Mouse (Mus musculus): ENCODE data around the gene Gm17660. TPM values are rescaled to one million over a fixed set of nuclear protein-coding genes. Genes with fewer than 3 reads are reported as not detected.
"Not testable (repeated sequence)": the region's sequence is repeated elsewhere in the genome, so short reads cannot be mapped to it uniquely, and the experiment has no call there.

The Gm17660 gene
- total and polyA plus RNA-seq, 2 experiments from 2014 or later = 1.1 TPM; not detected in 1

DNA sequence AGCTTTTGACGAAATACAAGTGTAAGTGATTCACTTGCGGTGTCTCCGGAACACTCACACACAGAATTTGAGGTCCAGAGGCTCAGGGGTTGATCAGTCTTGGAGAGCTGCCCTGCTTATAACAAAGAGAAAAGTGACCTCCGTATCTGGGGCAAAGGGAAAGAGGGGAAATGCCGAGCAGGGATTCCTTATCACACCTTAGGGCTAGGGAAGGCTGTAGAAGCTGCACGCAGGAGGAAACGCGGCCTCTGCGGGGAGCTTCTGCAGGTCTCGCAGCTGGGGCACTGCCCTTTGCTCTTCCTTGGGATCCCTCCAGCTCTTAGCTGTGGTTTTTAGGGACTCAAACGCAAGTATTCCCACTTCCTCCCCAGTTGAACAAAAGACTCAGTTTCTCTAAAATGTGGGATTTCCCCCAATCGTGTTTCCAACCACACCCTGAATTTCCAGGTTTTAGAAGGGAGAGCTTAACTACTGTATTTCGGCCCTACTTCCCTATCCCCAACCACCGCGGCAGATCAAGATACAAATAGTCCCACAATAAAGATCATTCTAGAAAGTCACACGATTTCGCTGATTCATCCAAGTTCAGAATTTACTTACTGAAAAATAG is 52.1 kb downstream of the Gm17660 start:
- Histone ChIP-seq H3K4me2 (ENCODE audit: low read depth) (no peak overlapping the region), H3K9ac (no peak overlapping the region), H3K4me3 (ENCODE audit: low read depth, low read length) (no peak overlapping the region), H3K4me1 (ENCODE audit: insufficient read depth) (peaks cover 8% of the 10 kb centered on the region), H3K9me3 (ENCODE audit: low read length) (no peaks in the 10 kb centered on the region), H3K27ac (ENCODE audit: low read depth, low read length) (no peak overlapping the region), H3K27me3 (ENCODE audit: insufficient read depth, low read length) (no peaks in the 10 kb centered on the region; the same call in 1 of the 2 replicates), H3K36me3 (ENCODE audit: insufficient read depth) (no peaks in the 10 kb centered on the region)
- DNase-seq (no peak), ATAC-seq (no peak)
- TF ChIP-seq CTCF (IDR thresholded peaks at IDR 0.05; ENCODE audit: low read depth) = no peak
- 49% methylated on average over 17 of the region's 17 CpGs for WGBS

DNA sequence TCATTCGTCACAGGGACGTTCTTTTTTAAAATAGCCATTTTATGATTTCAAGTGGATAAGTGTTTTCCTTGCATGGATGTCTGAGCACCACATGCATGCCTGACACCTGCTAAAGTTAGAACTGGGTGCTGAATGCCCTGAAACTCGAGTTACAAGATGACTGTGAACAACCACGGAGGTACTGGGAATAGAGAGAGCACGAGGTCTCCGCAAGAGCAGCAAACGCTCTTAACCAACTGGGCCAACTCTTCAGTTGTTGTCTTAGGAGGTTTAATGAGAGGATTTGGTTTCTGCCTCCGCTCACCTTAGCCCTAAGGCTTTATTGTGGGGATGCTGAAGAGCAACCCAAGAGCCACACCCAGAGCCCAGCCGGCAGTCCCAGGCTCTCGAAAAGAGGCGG is 52.6 kb downstream of the Gm17660 start:
- H3K27ac ChIP-seq (ENCODE audit: low read depth, low read length) = no peak overlapping the region
- DNase-seq = no peak
- no peak overlapping the region for H3K4me2 ChIP-seq (ENCODE audit: low read depth)
- WGBS = 72% methylated on average over 11 of the region's 11 CpGs
- ATAC-seq = no peak
- no peak overlapping the region for H3K4me3 ChIP-seq (ENCODE audit: low read depth, low read length)
- H3K9me3 ChIP-seq (ENCODE audit: low read length) = no peaks in the 10 kb centered on the region
- H3K4me1 ChIP-seq (ENCODE audit: insufficient read depth) = peaks cover 8% of the 10 kb centered on the region
- H3K36me3 ChIP-seq (ENCODE audit: insufficient read depth) = no peaks in the 10 kb centered on the region
- H3K27me3 ChIP-seq (ENCODE audit: insufficient read depth, low read length) = no peaks in the 10 kb centered on the region; the same call in 1 of the 2 replicates
- no peak overlapping the region for H3K9ac ChIP-seq
- TF ChIP-seq CTCF (IDR thresholded peaks at IDR 0.05; ENCODE audit: low read depth) = no peak

DNA sequence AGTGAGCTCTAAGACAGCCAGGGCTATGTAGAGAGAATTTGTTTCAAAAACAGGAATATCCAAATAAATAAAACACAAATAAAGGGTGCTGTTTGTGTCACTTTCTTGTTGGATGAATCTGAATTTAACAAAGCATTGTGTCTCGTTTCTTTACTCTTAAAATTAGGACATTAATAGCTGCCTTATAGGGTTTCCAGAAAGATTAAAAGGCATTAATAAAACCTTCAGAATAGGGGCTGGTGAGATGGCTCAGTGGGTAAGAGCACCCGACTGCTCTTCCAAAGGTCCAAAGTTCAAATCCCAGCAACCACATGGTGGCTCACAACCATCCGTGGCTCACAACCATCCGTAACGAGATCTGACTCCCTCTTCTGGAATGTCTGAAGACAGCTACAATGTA is 53.2 kb downstream of the Gm17660 start:
- not testable (repeated sequence) for H3K9ac ChIP-seq, DNase-seq
- 84% methylated on average over 5 of the region's 5 CpGs for WGBS

DNA sequence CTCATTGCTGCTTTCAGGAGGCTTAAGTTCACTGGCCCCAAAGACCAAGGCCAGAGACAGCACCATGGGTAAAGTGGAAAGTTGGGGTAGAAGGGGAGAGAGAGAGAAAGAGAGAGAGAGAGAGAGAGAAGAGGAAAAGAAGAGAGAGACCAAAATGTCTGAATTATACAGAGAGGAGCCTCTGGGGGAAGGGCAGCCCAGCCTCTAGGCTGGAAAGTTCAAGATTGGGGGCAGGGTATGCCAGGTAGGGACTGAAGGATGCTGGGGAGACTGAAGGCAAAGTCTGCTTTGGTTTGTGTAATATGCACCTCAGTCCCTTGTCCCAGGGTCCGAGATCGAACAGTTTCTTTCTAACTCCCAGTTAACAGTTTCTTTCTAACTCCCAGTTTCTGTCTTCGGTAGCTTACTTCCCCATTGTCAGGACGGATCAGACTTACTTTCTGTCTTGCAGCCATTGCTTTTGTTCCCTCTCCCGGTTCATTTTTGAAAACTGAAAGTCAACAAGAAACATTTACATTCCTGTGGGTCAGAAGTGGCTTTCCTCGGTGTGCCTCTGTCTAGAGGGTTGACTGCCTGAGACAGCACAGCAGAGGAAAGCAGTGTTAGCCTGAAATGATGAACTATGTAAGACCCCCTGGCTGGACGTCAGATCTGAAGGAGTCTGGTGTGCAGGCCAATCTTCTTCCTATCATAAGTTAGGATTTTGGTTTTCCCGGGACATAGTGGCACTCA is 54.0 kb downstream of the Gm17660 start:
- no peaks in the 10 kb centered on the region; the same call in 1 of the 2 replicates for H3K27me3 ChIP-seq (ENCODE audit: insufficient read depth, low read length)
- peaks cover 8% of the 10 kb centered on the region for H3K4me1 ChIP-seq (ENCODE audit: insufficient read depth)
- no peaks in the 10 kb centered on the region for H3K9me3 ChIP-seq (ENCODE audit: low read length)
- ATAC-seq (no peak), DNase-seq (no peak)
- no peak overlapping the region for H3K27ac ChIP-seq (ENCODE audit: low read depth, low read length)
- no peak for TF ChIP-seq CTCF (IDR thresholded peaks at IDR 0.05; ENCODE audit: low read depth)
- no peak overlapping the region for H3K9ac ChIP-seq
- no peak overlapping the region for H3K4me3 ChIP-seq (ENCODE audit: low read depth, low read length)
- WGBS = 78% methylated on average over 8 of the region's 8 CpGs
- H3K4me2 ChIP-seq (ENCODE audit: low read depth) = no peak overlapping the region
- no peaks in the 10 kb centered on the region for H3K36me3 ChIP-seq (ENCODE audit: insufficient read depth)

More for the DNA sequence above, 53.2 kb downstream of the Gm17660 start:
- not testable (repeated sequence) for H3K4me1 ChIP-seq (ENCODE audit: insufficient read depth); H3K9me3 ChIP-seq (ENCODE audit: low read length); H3K27me3 ChIP-seq (ENCODE audit: insufficient read depth, low read length); ATAC-seq; H3K27ac ChIP-seq (ENCODE audit: low read depth, low read length); H3K4me2 ChIP-seq (ENCODE audit: low read depth); H3K36me3 ChIP-seq (ENCODE audit: insufficient read depth); H3K4me3 ChIP-seq (ENCODE audit: low read depth, low read length)

DNA sequence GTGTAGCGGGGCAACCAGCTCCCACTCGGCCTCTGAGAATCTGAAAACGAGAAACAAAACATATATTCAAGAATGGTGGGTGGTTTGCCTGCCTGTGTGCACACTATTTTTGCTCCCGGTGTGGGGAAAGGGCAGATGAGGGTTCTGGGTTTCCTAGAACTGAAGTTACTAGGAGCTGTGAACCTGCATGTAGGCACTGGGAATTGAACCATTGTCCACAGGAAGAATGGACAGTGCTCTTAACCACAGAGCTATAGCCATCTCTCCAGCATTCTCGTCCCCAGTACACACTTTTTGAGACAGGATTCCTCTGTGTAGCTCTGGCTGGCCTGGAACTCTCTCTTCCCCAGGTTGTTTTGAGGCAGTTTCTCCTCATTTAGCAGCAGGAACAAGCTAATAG is 54.9 kb downstream of the Gm17660 start:
- Histone ChIP-seq H3K4me1 (ENCODE audit: insufficient read depth) (peaks cover 8% of the 10 kb centered on the region), H3K27ac (ENCODE audit: low read depth, low read length) (no peak overlapping the region), H3K4me2 (ENCODE audit: low read depth) (peak overlapping the region; percentile 89), H3K4me3 (ENCODE audit: low read depth, low read length) (peak overlapping the region; percentile 46), H3K27me3 (ENCODE audit: insufficient read depth, low read length) (no peaks in the 10 kb centered on the region; the same call in 1 of the 2 replicates), H3K9ac (peak overlapping the region; percentile 75), H3K9me3 (ENCODE audit: low read length) (no peaks in the 10 kb centered on the region), H3K36me3 (ENCODE audit: insufficient read depth) (peaks cover 4% of the 10 kb centered on the region; the same call in 1 of the 2 replicates)
- WGBS = 38% methylated on average over 5 of the region's 5 CpGs
- TF ChIP-seq CTCF (IDR thresholded peaks at IDR 0.05; ENCODE audit: low read depth) = no peak
- no peak for ATAC-seq
- no peak for DNase-seq

DNA sequence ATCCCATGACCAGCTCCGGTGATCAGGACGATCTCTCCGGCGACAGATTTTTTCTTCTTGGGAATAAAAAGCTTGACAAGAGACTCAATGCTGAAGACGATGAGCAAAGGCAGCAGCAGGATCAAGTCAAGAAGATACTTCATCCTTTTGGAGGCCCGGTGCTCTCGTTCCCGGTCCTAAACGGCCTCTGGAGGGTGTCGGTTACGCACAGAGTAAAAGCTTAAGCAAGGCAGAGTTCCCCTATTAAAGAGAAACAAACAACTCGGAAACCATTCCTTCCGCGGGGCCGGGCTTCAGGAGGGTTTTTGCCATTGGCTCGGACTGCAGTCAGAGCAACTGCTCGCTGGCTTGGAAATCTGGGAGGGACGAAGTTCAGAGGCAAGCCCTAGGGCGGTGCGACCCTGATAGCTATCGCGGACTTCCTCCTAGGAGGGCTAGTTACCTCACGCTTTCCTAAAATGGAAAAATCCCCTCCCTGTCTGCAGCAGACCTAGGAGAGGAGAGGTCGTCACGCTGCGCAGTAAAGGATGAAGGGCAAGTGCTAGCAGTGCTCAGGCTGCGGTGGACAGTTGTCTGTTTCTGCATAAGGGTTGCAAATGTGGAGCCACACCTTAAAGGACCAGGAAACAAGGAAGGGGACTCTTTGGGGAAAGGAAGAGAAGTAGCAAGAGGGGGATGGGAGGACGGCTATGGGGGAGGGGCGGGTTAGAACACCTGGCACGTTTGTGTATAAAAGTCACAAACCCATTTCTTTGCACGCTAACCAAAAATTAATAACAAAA is 55.6 kb downstream of the Gm17660 start, which contains the start of gene Hsd17b11:
TSS of gene Hsd17b11 (minus strand) at position 323 of the 782 bp plus-strand sequence.
- under 1% methylated on average over 31 of the region's 31 CpGs for WGBS
- no peak; the same call in 1 of the 2 replicates for TF ChIP-seq CTCF (IDR thresholded peaks at IDR 0.05; ENCODE audit: low read depth)
- peaks cover 7% of the 10 kb centered on the region; the same call in 1 of the 2 replicates for H3K36me3 ChIP-seq (ENCODE audit: insufficient read depth)
- peak within 1 kb of the TSS; percentile 89 for H3K4me2 ChIP-seq (ENCODE audit: low read depth)
- peak; percentile 80 for ATAC-seq
- H3K9me3 ChIP-seq (ENCODE audit: low read length) = no peaks in the 10 kb centered on the region
- H3K4me1 ChIP-seq (ENCODE audit: insufficient read depth) = peaks cover 8% of the 10 kb centered on the region
- H3K9ac ChIP-seq = peak within 1 kb of the TSS; percentile 75
- peak within 1 kb of the TSS; percentile 46 for H3K4me3 ChIP-seq (ENCODE audit: low read depth, low read length)
- DNase-seq = peak; percentile 69
- H3K27ac ChIP-seq (ENCODE audit: low read depth, low read length) = peak within 1 kb of the TSS; percentile 69
- H3K27me3 ChIP-seq (ENCODE audit: insufficient read depth, low read length) = no peaks in the 10 kb centered on the region; the same call in 1 of the 2 replicates

Small RNA genes lying within 50 kb of the gene (microRNA-seq; reads per million reads assigned to microRNA genes)
- gene Mir5619 = 1.9 to 2.2 reads per million in 2 experiments

Other genes with a start within 250 kb of the Gm17660 start
- 51.2 and 60.0 TPM in 2 replicates for gene Klhl8, start 166.3 kb downstream of the Gm17660 start, total RNA-seq (2014; rRNA removed)
- gene Klhl8, start 166.3 kb downstream of the Gm17660 start, polyA plus RNA-seq (2015; fragmentation: Nextera tagmentation; extraction: Ambion mirVana) = 41.0 and 47.3 TPM in 2 replicates
- not detected in 2 replicates for gene Hsd17b13, start 100.2 kb downstream of the Gm17660 start, total RNA-seq (2014; rRNA removed)
- gene Hsd17b13, start 100.2 kb downstream of the Gm17660 start, polyA plus RNA-seq (2015; fragmentation: Nextera tagmentation; extraction: Ambion mirVana) = 0.16 and 0.21 TPM in 2 replicates
- gene Hsd17b11, start 55.7 kb downstream of the Gm17660 start, total RNA-seq (2014; rRNA removed) = 10.9 and 15.8 TPM in 2 replicates
- gene Hsd17b11, start 55.7 kb downstream of the Gm17660 start, polyA plus RNA-seq (2015; fragmentation: Nextera tagmentation; extraction: Ambion mirVana) = 3.2 and 4.6 TPM in 2 replicates
- 50.3 and 55.3 TPM in 2 replicates for gene Nudt9, start 31.3 kb downstream of the Gm17660 start, total RNA-seq (2014; rRNA removed)
- gene Nudt9, start 31.3 kb downstream of the Gm17660 start, polyA plus RNA-seq (2015; fragmentation: Nextera tagmentation; extraction: Ambion mirVana) = 72.4 and 73.8 TPM in 2 replicates
- 342 and 344 TPM in 2 replicates for gene Sparcl1, start 36.1 kb upstream of the Gm17660 start, total RNA-seq (2014; rRNA removed)
- gene Sparcl1, start 36.1 kb upstream of the Gm17660 start, polyA plus RNA-seq (2015; fragmentation: Nextera tagmentation; extraction: Ambion mirVana) = 239 and 282 TPM in 2 replicates
- gene Dspp, start 93.1 kb upstream of the Gm17660 start, total RNA-seq (2014; rRNA removed) = not detected in 2 replicates
- not detected in 2 replicates for gene Dspp, start 93.1 kb upstream of the Gm17660 start, polyA plus RNA-seq (2015; fragmentation: Nextera tagmentation; extraction: Ambion mirVana)
- 0.46 and 0.52 TPM in 2 replicates for gene Dmp1, start 125.0 kb upstream of the Gm17660 start, total RNA-seq (2014; rRNA removed)
- 0.21 and 0.45 TPM in 2 replicates for gene Dmp1, start 125.0 kb upstream of the Gm17660 start, polyA plus RNA-seq (2015; fragmentation: Nextera tagmentation; extraction: Ambion mirVana)
- 2.6 and 20.2 TPM in 2 replicates for gene Ibsp, start 221.6 kb upstream of the Gm17660 start, total RNA-seq (2014; rRNA removed)
- gene Ibsp, start 221.6 kb upstream of the Gm17660 start, polyA plus RNA-seq (2015; fragmentation: Nextera tagmentation; extraction: Ambion mirVana) = 0.33 and 0.50 TPM in 2 replicates
- gene Mepe, start 247.7 kb upstream of the Gm17660 start, total RNA-seq (2014; rRNA removed) = 0.14 TPM in 1 of 2 replicates, not detected in the other
- not detected in 2 replicates for gene Mepe, start 247.7 kb upstream of the Gm17660 start, polyA plus RNA-seq (2015; fragmentation: Nextera tagmentation; extraction: Ambion mirVana)

Measured in forebrain, postnatal 0 days (tissue).